Mouse (Mus musculus) heart, adult 2 months (tissue): ENCODE results near the gene R3hdm2. TPM values are rescaled to one million over a fixed set of nuclear protein-coding genes. Genes with fewer than 3 reads are reported as not detected.

ENCODE experiments used
- DNase-seq, 2 experiments: peaks; one replicate each; pipeline ENCODE4 v3.0.0; 2021
- H3K27ac ChIP-seq: fragments of 200-600 bp; 2 replicates; pipeline ENCODE4 v1.8.1; 2022
- H3K27me3 ChIP-seq: fragments of 200-500 bp; 2 replicates; pipeline ENCODE4 v1.6.1; 2012; ENCODE audit warnings: mild to moderate bottlenecking, low read length, inconsistent platforms, mixed read lengths; ENCODE audit not compliant: control insufficient read depth, insufficient read depth
- H3K36me3 ChIP-seq: fragments of 200-500 bp; 2 replicates; pipeline ENCODE4 v1.6.1; 2012; ENCODE audit warnings: low read length, inconsistent platforms; ENCODE audit not compliant: control insufficient read depth, insufficient read depth
- H3K4me1 ChIP-seq: fragments of 200-500 bp; 2 replicates; pipeline ENCODE4 v1.6.1; 2011; ENCODE audit warnings: low read length; ENCODE audit not compliant: control insufficient read depth, insufficient read depth
- H3K4me3 ChIP-seq: fragments of 200-600 bp; 2 replicates; pipeline ENCODE4 v1.8.1; 2022
- H3K79me2 ChIP-seq: fragments of 200-500 bp; replicated peaks from 2 replicates; pipeline ENCODE4 v1.6.1; 2012; ENCODE audit warnings: mild to moderate bottlenecking, inconsistent platforms, low read length, moderate library complexity, mixed read lengths; ENCODE audit not compliant: control insufficient read depth, insufficient read depth
- H3K9ac ChIP-seq: fragments of 200-500 bp; 2 replicates; pipeline ENCODE4 v1.6.1; 2012; ENCODE audit warnings: low read depth, mild to moderate bottlenecking, control low read depth, inconsistent platforms, low read length, mixed read lengths
- CTCF ChIP-seq: fragments of 200-600 bp; IDR thresholded peaks from 2 replicates; pipeline ENCODE4 v1.8.1; 2022; ENCODE audit warnings: antibody characterized with exemption, mild to moderate bottlenecking, moderate library complexity
- EP300 ChIP-seq: fragments of 200-500 bp; IDR thresholded peaks from 2 replicates; pipeline ENCODE4 v1.6.1; 2011; ENCODE audit warnings: low read depth, low read length, control low read depth; ENCODE audit not compliant: insufficient read depth
- POLR2A ChIP-seq: fragments of 200-500 bp; IDR thresholded peaks from 2 replicates; pipeline ENCODE4 v1.6.1; 2011; ENCODE audit warnings: mild to moderate bottlenecking, low read depth, low read length, control low read depth; ENCODE audit not compliant: insufficient read depth
- WGBS: fragments of 180-500 bp; shearing (Covaris S2); methylation state at CpG from one replicate; pipeline ENCODE4 v1.1.7; 2018; 5-methylcytosine and 5-hydroxymethylcytosine counted together
- intact Hi-C: fragments of 180-260 bp; cut with DNase I; formaldehyde crosslinking; loops from one replicate; pipeline ENCODE4 v1.15.1; 2025
- polyA plus RNA-seq: library from polyadenylated mRNA; depleted of rRNA; stranded (reverse); fragments of >200 nt; gene quantifications from 2 replicates; pipeline ENCODE4 v1.2.3, GENCODE M21; 2012
- total RNA-seq, 2 experiments: library from RNA; stranded (reverse); gene quantifications; 2 replicates each; pipeline ENCODE4 v1.2.3; 2021

The R3hdm2 gene
- total and polyA plus RNA-seq, 3 experiments, result 151 to 171 (median 154) TPM

DNA sequence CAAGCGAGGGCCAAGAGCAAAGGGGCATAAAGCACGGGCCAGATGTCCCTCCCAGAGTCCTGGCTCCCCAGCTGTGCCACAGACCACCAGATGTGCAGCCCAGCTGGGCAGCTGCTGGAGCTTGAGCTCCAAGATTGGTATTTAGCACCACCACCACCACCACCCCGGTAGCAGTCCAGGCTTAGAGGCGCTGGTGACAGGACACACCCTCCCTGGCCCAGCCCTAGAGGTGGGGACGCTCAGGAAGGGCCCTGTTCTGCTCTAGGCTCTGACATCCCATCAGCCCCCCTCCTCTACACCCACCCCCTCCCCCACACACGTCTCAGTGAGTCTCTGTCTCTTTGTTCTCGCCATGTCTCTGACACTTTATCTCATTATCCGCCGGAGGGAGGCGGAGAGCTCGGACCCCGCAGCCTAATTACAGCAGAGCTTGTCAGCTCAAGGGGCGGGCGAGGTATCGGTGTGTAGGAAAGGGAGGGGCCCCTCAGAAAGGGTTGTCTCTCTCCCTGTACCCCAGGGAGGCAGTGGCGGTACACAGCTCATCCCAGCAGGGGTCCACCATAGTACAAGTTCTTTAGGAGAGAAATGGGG, 133.5 kb downstream of the R3hdm2 start:
- WGBS, result 8% methylated on average over 16 of the region's 16 CpGs
- Histone ChIP-seq H3K27ac (no peak overlapping the region; the same call in 1 of the 2 replicates), H3K9ac (no peak overlapping the region), H3K36me3 (no peaks in the 10 kb centered on the region), H3K27me3 (peaks cover 2% of the 10 kb centered on the region; the same call in 1 of the 2 replicates), H3K4me1 (peaks cover 6% of the 10 kb centered on the region; the same call in 1 of the 2 replicates), H3K79me2 (no peaks in the 10 kb centered on the region), H3K4me3 (peak overlapping the region; percentile 23; the same call in 1 of the 2 replicates)
- intact Hi-C loops, result loop anchor here (1.0 to 5.0 kb wide), 2 partner anchors 25 to 109 kb away; partner anchors contain the start of gene Lrp1
- no peak for DNase-seq
- TF ChIP-seq POLR2A (no peak), CTCF (no peak), EP300 (no peak)

DNA sequence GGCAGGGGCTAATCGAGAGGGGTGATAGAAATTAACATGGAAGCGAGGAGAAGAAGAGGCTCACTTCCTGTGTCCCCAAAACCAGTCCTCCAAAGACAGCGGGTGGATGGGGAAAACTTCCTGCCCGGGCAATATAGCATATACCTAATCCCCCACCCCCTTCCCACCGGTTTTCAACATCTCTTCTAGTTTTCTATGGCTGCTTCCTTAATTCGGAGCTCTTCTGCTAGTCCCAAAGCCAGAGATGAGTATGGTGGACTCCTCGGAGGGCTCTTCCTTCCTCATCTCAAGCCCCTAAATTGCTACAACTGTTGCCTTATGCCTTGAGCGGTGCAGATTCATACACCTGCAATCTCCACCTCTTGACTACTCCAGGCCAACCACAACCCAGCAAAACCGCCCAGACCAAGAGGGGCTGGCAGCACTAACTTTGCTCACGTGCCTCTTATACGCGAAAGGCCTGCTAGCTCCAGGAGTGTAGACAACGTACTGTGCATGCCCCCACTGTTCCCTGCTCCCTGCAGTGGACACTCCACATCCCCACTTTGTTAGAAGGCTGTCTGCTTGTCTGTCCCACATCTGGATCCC, 134.1 kb downstream of the R3hdm2 start:
- Histone ChIP-seq H3K9ac (no peak overlapping the region), H3K27me3 (peaks cover under 1% of the 10 kb centered on the region; the same call in 1 of the 2 replicates), H3K79me2 (no peaks in the 10 kb centered on the region), H3K27ac (peak overlapping the region; percentile 58), H3K4me3 (no peak overlapping the region), H3K4me1 (peaks cover 6% of the 10 kb centered on the region; the same call in 1 of the 2 replicates), H3K36me3 (no peaks in the 10 kb centered on the region)
- no peak for DNase-seq
- intact Hi-C loops, result loop anchor here (5.0 kb wide), 1 partner anchor 108 kb away; the partner anchor contains the start of gene Lrp1
- WGBS, result 43% methylated on average over 13 of the region's 13 CpGs
- no peak for TF ChIP-seq POLR2A
- TF ChIP-seq EP300, result no peak
- no peak for TF ChIP-seq CTCF

GRCm38 (mm10) chr10:127514764-127515163, 134.6 kb downstream of the R3hdm2 start, which contains the start of gene Ndufa4l2:
Gene Ndufa4l2, plus strand, starts transcription at chr10:127514967.
- intact Hi-C loops, result loop anchor here (5.0 kb wide), 1 partner anchor 108 kb away; the partner anchor contains the start of gene Lrp1

GRCm38 (mm10) chr10:127515271-127515982, 135.3 kb downstream of the R3hdm2 start:
- Histone ChIP-seq H3K9ac (peak overlapping the region; percentile 45), H3K79me2 (no peaks in the 10 kb centered on the region), H3K27me3 (no peaks in the 10 kb centered on the region), H3K4me1 (peaks cover 6% of the 10 kb centered on the region; the same call in 1 of the 2 replicates), H3K27ac (peak overlapping the region; percentile 58), H3K4me3 (peak overlapping the region; percentile 22; the same call in 1 of the 2 replicates), H3K36me3 (no peaks in the 10 kb centered on the region)
- intact Hi-C loops, result no loop called here
- WGBS, result 40% methylated on average over 9 of the region's 9 CpGs
- TF ChIP-seq EP300 (no peak), POLR2A (0 out of 2 replicates have a peak, but pooled peaks have one; percentile 23), CTCF (no peak)
- peak in 1 of 2 experiments; percentile 24 for DNase-seq

More at GRCm38 (mm10) chr10:127514764-127515163, 134.6 kb downstream of the R3hdm2 start, which contains the start of gene Ndufa4l2:
- H3K4me1 ChIP-seq, result peaks cover 6% of the 10 kb centered on the region; the same call in 1 of the 2 replicates
- TF ChIP-seq CTCF, result no peak
- peak; percentile 60 for TF ChIP-seq POLR2A
- TF ChIP-seq EP300, result no peak
- peak within 1 kb of the TSS; percentile 58 for H3K27ac ChIP-seq
- H3K79me2 ChIP-seq, result no peaks in the 10 kb centered on the region
- H3K27me3 ChIP-seq, result no peaks in the 10 kb centered on the region
- peak; percentile 78 to 79 for DNase-seq
- WGBS, result 21% methylated on average over 6 of the region's 6 CpGs
- peak within 1 kb of the TSS; percentile 45 for H3K9ac ChIP-seq
- H3K36me3 ChIP-seq, result no peaks in the 10 kb centered on the region
- peak within 1 kb of the TSS; percentile 22; the same call in 1 of the 2 replicates for H3K4me3 ChIP-seq

GRCm38 (mm10) chr10:127515983-127516459, 135.9 kb downstream of the R3hdm2 start:
- WGBS, result 50% methylated on average over 8 of the region's 8 CpGs
- peak overlapping the region; percentile 58 for H3K27ac ChIP-seq

More at GRCm38 (mm10) chr10:127515983-127516459, 135.9 kb downstream of the R3hdm2 start:
- Histone ChIP-seq H3K4me3 (no peak overlapping the region), H3K79me2 (no peaks in the 10 kb centered on the region), H3K36me3 (no peaks in the 10 kb centered on the region), H3K9ac (peak overlapping the region; percentile 28), H3K27me3 (no peaks in the 10 kb centered on the region), H3K4me1 (peaks cover 6% of the 10 kb centered on the region; the same call in 1 of the 2 replicates)
- TF ChIP-seq POLR2A (no peak), CTCF (no peak), EP300 (no peak)
- intact Hi-C loops, result no loop called here
- DNase-seq, result no peak
